Mouse (Mus musculus): ENCODE data around the gene Cnih4.

Gene Cnih4

DNA sequence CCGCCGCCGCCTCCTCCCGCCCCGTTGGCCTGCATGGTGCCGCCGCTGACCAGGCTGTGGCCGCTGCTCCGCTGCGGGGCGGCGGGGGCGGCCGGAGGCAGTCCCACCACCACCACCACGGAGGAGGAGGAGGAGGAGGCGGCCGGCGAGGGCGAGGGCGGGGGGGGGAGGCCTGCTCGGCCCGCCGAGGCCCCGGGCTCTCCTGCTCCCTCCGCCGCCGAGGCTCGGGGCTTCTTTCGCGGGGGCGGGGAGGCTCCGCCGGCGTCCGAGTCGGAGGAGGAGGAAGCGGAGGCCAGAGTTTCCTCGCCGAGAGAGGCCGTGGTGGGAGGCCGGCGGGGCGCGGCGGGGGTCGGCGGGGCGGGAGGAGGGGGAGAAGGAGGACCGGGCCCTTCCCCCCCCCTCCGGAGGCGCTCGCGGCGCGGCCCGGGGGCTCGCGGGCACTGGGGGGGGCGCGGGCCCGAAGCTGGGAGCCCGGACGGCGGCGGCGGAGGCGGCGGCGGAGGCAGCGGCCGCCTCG lies 67.0 kb downstream of the Cnih4 start:
- no peak for DNase-seq (ENCODE audit: low spot score)

DNA sequence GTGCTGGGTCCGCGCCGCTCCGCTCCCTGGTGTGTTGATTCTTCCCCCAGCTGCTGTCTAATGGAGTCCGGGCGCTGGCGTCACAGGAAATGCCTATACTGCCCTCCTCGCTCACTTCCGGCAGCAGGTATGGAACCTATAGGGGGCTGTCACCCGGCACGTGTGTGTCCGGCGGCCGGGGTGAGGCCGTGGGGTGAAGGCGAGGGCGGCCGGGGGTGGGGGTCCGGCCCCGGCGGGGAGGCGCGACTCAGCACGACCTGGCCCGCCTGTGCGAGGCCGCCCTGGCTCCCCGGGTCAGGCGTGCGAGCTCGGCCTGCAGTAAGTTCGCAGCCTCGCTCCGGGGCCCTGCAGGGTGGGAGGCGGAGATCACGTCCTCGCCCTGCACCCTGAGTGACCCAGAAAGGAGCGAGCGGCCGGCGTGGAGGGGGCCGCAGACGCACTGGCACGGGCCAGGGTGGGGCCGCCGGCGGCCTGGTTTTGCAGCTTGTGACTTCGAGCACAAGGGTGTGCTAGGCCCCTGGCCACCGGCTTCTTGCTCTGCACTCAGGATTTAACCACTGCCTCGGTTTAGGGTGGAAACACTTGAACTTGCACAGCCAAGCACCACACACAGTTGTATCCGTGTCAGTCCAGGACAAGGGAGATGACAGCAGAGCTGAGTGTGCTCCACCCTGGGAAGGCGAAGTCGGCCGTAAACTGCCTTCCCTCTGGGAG lies 67.6 kb downstream of the Cnih4 start, which contains the start of gene Wdr26:
Gene Wdr26 (minus strand): TSS at position 82 of the 714 bp plus-strand sequence.
- peak; percentile 90 for DNase-seq (ENCODE audit: low spot score)

DNA sequence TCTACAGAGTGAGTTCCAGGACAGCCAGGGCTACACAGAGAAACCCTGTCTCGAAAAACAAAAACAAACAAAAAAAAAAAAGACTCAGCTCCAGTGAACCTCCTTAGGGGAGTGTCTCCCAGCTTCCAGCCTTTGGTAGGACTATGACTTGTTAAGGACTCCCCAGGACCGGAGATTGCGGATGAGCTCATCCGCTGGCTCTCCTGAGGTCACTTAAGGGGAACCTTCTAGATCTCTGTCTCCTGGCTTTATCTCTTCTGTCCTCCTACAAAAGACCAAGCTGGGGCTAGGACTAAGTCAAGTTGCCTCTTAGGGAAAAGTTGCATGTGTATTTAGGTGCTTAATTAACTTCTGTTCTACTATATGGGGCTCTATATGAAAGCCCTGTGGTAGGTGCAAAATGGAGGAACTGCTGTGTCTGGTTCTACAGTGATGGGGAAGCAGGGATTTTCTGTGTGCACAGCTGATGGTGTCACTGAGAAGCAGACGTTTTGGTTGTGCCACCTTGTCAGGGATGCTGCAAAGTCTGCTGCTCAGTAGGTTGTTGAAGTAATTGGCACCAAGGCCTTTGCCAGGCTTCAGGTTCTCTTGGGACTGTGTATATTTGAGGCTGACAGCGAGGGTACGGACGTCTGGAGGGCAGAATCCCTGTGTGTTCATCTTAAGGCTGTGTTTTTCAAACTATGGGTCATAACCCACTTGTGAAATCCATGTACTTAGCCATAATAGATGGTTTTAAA lies 70.0 kb downstream of the Cnih4 start:
- DNase-seq (ENCODE audit: low spot score): no peak

DNA sequence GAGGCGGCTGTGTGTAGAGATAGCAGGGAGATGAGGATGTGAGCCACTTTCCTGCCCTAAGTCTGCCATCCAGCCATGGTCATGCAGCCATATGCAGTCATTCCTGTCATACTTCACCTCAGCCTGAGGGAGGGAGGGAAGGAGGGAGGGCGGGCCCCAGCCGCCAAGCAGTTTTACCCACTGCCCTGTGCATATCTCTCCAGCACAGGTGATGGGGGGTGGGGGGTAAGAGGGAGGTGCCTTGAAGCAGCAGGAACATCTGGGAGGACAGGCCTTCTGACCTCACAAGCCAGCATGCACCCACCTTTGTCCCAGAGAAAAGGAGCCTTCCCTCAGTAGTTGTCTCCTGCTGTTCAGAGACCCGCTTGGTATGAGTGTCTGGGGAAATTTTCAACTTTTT lies 71.8 kb downstream of the Cnih4 start:
- DNase-seq (ENCODE audit: low spot score): no peak

All from retina, embryonic 14.5 days (tissue).